ENCODE assay signal across 28 mouse cellular contexts in genomic region chr1:191053555-191053954, GRCm38 (mm10). TPM values are rescaled to one million over a fixed set of nuclear protein-coding genes. Genes with fewer than 3 reads are reported as not detected.
"Had no signal": no experiment of that assay in that cellular context is flagged by ENCODE, and none has a peak within 500 bp of the region (broad histone marks: within the 10 kb centered on the region; RNA-seq: fewer than 3 reads in every experiment).

No protein-coding gene starts in this region.

- ATAC-seq: liver, postnatal 0 days; lung, postnatal 0 days; midbrain, embryonic 15.5 days had no signal

- H3K9ac ChIP-seq: limb, embryonic 12.5 days; limb, embryonic 15.5 days; liver, embryonic 14.5 days; liver, postnatal 0 days; lung, embryonic 14.5 days; midbrain, embryonic 12.5 days; midbrain, embryonic 15.5 days; neural tube, embryonic 12.5 days; neural tube, embryonic 15.5 days had no signal

- H3K27me3 ChIP-seq: limb, embryonic 12.5 days; limb, embryonic 15.5 days; midbrain, embryonic 12.5 days; midbrain, embryonic 15.5 days; neural tube, embryonic 12.5 days; neural tube, embryonic 15.5 days had no signal

- H3K27ac ChIP-seq: limb, embryonic 12.5 days; limb, embryonic 15.5 days; liver, embryonic 14.5 days; macrophage; midbrain, embryonic 12.5 days; midbrain, embryonic 15.5 days; neural tube, embryonic 12.5 days; neural tube, embryonic 15.5 days; stomach, postnatal 0 days had no signal

- H3K4me3 ChIP-seq: limb, embryonic 12.5 days; limb, embryonic 15.5 days; midbrain, embryonic 12.5 days; midbrain, embryonic 15.5 days; neural tube, embryonic 12.5 days; neural tube, embryonic 15.5 days had no signal

- H3K4me1 ChIP-seq: limb, embryonic 12.5 days; limb, embryonic 15.5 days; midbrain, embryonic 12.5 days; midbrain, embryonic 15.5 days; neural tube, embryonic 12.5 days; neural tube, embryonic 15.5 days had no signal

- H3K9me3 ChIP-seq: limb, embryonic 12.5 days; limb, embryonic 15.5 days; midbrain, embryonic 12.5 days; midbrain, embryonic 15.5 days; neural tube, embryonic 12.5 days; neural tube, embryonic 15.5 days had no signal

- DNase-seq: kidney, postnatal 10 days; kidney, postnatal 36 days; left cerebral cortex, postnatal 4 days; liver, postnatal 0 days; lung, embryonic 14.5 days; right cerebral cortex, adult 18-20 months; right cerebral cortex, postnatal 14 days; right cerebral cortex, postnatal 4 days; thymus, adult 2 months; thymus, postnatal 14 days; thymus, postnatal 4 days had no signal

- H3K36me3 ChIP-seq: midbrain, embryonic 12.5 days; midbrain, embryonic 15.5 days; neural tube, embryonic 12.5 days; neural tube, embryonic 15.5 days had no signal

- H3K4me2 ChIP-seq: limb, embryonic 12.5 days; limb, embryonic 15.5 days; lung, embryonic 14.5 days; midbrain, embryonic 12.5 days; midbrain, embryonic 15.5 days; neural tube, embryonic 12.5 days; neural tube, embryonic 15.5 days had no signal

RNA-seq across cellular contexts. Expression of gene Spata45, which starts 17.1 kb away (rescaled TPM):
- total RNA-seq: layer of hippocampus, adult 8-10 months; layer of hippocampus, postnatal 14 days; left cerebral cortex, adult 8-10 months; left cerebral cortex, postnatal 14 days; left cerebral cortex, postnatal 4 days; megakaryocyte, adult 5-6 weeks had no signal
- polyA plus RNA-seq: limb, embryonic 12.5 days; limb, embryonic 15.5 days; liver, embryonic 11.5 days; liver, embryonic 14.5 days; liver, postnatal 0 days; lung, embryonic 14.5 days; lung, postnatal 0 days; macrophage; midbrain, embryonic 12.5 days; midbrain, embryonic 15.5 days; neural tube, embryonic 15.5 days; stomach, embryonic 14.5 days; stomach, postnatal 0 days; thymus, adult 2 months had no signal

RNA-seq across cellular contexts. Expression of gene Batf3, which starts 44.1 kb away (rescaled TPM):
- total RNA-seq: layer of hippocampus, postnatal 14 days had no signal
